Comparison of ENCODE assay signal across 22 mouse cellular contexts in genomic region chr14:59540761-59541160, GRCm38 (mm10). TPM values are rescaled to one million over a fixed set of nuclear protein-coding genes. Genes with fewer than 3 reads are reported as not detected.
DNase-seq lines count a peak whose midpoint lies in the region; ATAC-seq lines count a peak whose summit lies in the region.
"Had no signal": no experiment of that assay in that cellular context is flagged by ENCODE, and none has a peak within 500 bp of the region (broad histone marks: within the 10 kb centered on the region; RNA-seq: fewer than 3 reads in every experiment).

No protein-coding gene starts in this region.

- no peaks in the 10 kb centered on the region for H3K9me3 ChIP-seq in kidney, embryonic 15.5 days (replicated peaks)
- no peaks in the 10 kb centered on the region for H3K9me3 ChIP-seq in forebrain, embryonic 10.5 days
- H3K9me3 ChIP-seq: embryonic facial prominence, embryonic 15.5 days; forebrain, embryonic 15.5 days; heart, embryonic 13.5 days; hindbrain, embryonic 13.5 days; midbrain, embryonic 15.5 days; neural tube, embryonic 13.5 days had no signal

- no peak overlapping the region for H3K9ac ChIP-seq in kidney, embryonic 15.5 days
- H3K9ac ChIP-seq: embryonic facial prominence, embryonic 15.5 days; forebrain, embryonic 15.5 days; heart, embryonic 13.5 days; hindbrain, embryonic 13.5 days; midbrain, embryonic 15.5 days; neural tube, embryonic 13.5 days had no signal

- no peaks in the 10 kb centered on the region for H3K36me3 ChIP-seq in kidney, embryonic 15.5 days
- no peaks in the 10 kb centered on the region for H3K36me3 ChIP-seq in forebrain, embryonic 10.5 days (replicated peaks)
- H3K36me3 ChIP-seq: embryonic facial prominence, embryonic 15.5 days; forebrain, embryonic 15.5 days; hindbrain, embryonic 13.5 days; midbrain, embryonic 15.5 days; neural tube, embryonic 13.5 days had no signal

- no peaks in the 10 kb centered on the region for H3K4me1 ChIP-seq in kidney, embryonic 15.5 days
- H3K4me1 ChIP-seq in forebrain, embryonic 10.5 days = no peaks in the 10 kb centered on the region
- H3K4me1 ChIP-seq: embryonic facial prominence, embryonic 15.5 days; forebrain, embryonic 15.5 days; heart, embryonic 13.5 days; hindbrain, embryonic 13.5 days; midbrain, embryonic 15.5 days; neural tube, embryonic 13.5 days had no signal

- WGBS in kidney, embryonic 15.5 days = 77% methylated on average over 6 of the region's 6 CpGs
- WGBS in forebrain, embryonic 10.5 days = 92% methylated on average over 6 of the region's 6 CpGs

- H3K27me3 ChIP-seq in kidney, embryonic 15.5 days = no peaks in the 10 kb centered on the region
- peaks cover 4% of the 10 kb centered on the region; the same call in 1 of the 2 replicates for H3K27me3 ChIP-seq in forebrain, embryonic 10.5 days (ENCODE audit: poor library complexity, severe bottlenecking)
- H3K27me3 ChIP-seq: embryonic facial prominence, embryonic 15.5 days; heart, embryonic 13.5 days; hindbrain, embryonic 13.5 days; midbrain, embryonic 15.5 days; neural tube, embryonic 13.5 days had no signal

- no peak overlapping the region for H3K27ac ChIP-seq in kidney, embryonic 15.5 days
- no peak overlapping the region for H3K27ac ChIP-seq in forebrain, embryonic 10.5 days
- H3K27ac ChIP-seq: embryonic facial prominence, embryonic 15.5 days; forebrain, embryonic 15.5 days; heart, embryonic 13.5 days; hindbrain, embryonic 13.5 days; kidney, postnatal 0 days; midbrain, embryonic 15.5 days; neural tube, embryonic 13.5 days had no signal

- no peak overlapping the region for H3K4me2 ChIP-seq in kidney, embryonic 15.5 days
- H3K4me2 ChIP-seq: embryonic facial prominence, embryonic 15.5 days; forebrain, embryonic 15.5 days; heart, embryonic 13.5 days; hindbrain, embryonic 13.5 days; liver, embryonic 11.5 days; midbrain, embryonic 15.5 days; neural tube, embryonic 13.5 days had no signal

- DNase-seq in adrenal gland, adult 2 months = peak; percentile 68
- DNase-seq in adrenal gland, adult 18-20 months (ENCODE audit: low spot score in 2 of 2) = no peak
- DNase-seq in kidney, adult 8-10 months = peak; percentile 62 to 65
- peak; percentile 37 for DNase-seq in adrenal gland, postnatal 25 days
- DNase-seq in kidney, postnatal 36 days = peak; percentile 79 to 81
- no peak for DNase-seq in neural tube, embryonic 10.5 days (ENCODE audit: extremely low spot score, low spot score)
- DNase-seq in forebrain, embryonic 10.5 days (ENCODE audit: extremely low spot score, low spot score) = no peak
- DNase-seq: cerebellum, adult 11 months; cerebellum, adult 9-11 months; gastrocnemius, postnatal 14 days; heart, postnatal 14 days; lung, adult 2 months; lung, postnatal 4 days had no signal

- ATAC-seq in kidney, embryonic 15.5 days (replicated peaks; ENCODE audit: low FRiP score) = no peak
- ATAC-seq: forebrain, embryonic 15.5 days; midbrain, embryonic 15.5 days had no signal

- no peak overlapping the region for H3K4me3 ChIP-seq in kidney, embryonic 15.5 days (replicated peaks)
- H3K4me3 ChIP-seq in forebrain, embryonic 10.5 days = no peak overlapping the region
- H3K4me3 ChIP-seq: embryonic facial prominence, embryonic 15.5 days; forebrain, embryonic 15.5 days; heart, embryonic 13.5 days; hindbrain, embryonic 13.5 days; midbrain, embryonic 15.5 days; neural tube, embryonic 13.5 days had no signal

RNA-seq across cellular contexts. Expression of gene Cdadc1, which starts 57.0 kb away (rescaled TPM):
- 10 to 100 TPM; 55.9 to 68.2 TPM for total RNA-seq in adrenal gland, adult 2 months (2021)
- 2.2 and 3.7 TPM in 2 replicates for polyA plus RNA-seq in adrenal gland, adult 2 months (2012; rRNA removed)
- 10 to 100 TPM; 64.6 to 76.2 TPM for total RNA-seq in adrenal gland, adult 18-20 months (2021)
- polyA plus RNA-seq in kidney, embryonic 15.5 days (2015; fragmentation: Nextera tagmentation; extraction: Ambion mirVana) = 33.9 and 36.0 TPM in 2 replicates
- total RNA-seq in adrenal gland, postnatal 25 days (2021) = 64.0 and 73.2 TPM in 2 replicates
- polyA plus RNA-seq in forebrain, embryonic 10.5 days (2016; fragmentation: Nextera tagmentation; extraction: Ambion mirVana) = 23.5 and 26.6 TPM in 2 replicates

Comparison
In these comparisons a context has a peak if more than half of its experiments do, and no peak if none do; other contexts are left out.
1. DNase-seq: peak in adrenal gland, adult 2 months (single experiment), kidney, adult 8-10 months (2 of 2), adrenal gland, postnatal 25 days (single experiment) and kidney, postnatal 36 days (2 of 2); none in adrenal gland, adult 18-20 months (0 of 2), neural tube, embryonic 10.5 days (single experiment) and forebrain, embryonic 10.5 days (single experiment).